Mouse (Mus musculus) erythroblast, embryonic 14.5 days (primary cell): Measurements from ENCODE around the gene Ddx23.

Source experiments
- GATA1 ChIP-seq: IDR thresholded peaks from 2 replicates; pipeline ENCODE4 v1.6.1; 2012; ENCODE audit warnings: low read length, inconsistent platforms, mixed read lengths
- TAL1 ChIP-seq: IDR thresholded peaks from 3 replicates; pipeline ENCODE4 v1.6.1; 2012; ENCODE audit warnings: low read length, inconsistent platforms, mixed read lengths

DNA sequence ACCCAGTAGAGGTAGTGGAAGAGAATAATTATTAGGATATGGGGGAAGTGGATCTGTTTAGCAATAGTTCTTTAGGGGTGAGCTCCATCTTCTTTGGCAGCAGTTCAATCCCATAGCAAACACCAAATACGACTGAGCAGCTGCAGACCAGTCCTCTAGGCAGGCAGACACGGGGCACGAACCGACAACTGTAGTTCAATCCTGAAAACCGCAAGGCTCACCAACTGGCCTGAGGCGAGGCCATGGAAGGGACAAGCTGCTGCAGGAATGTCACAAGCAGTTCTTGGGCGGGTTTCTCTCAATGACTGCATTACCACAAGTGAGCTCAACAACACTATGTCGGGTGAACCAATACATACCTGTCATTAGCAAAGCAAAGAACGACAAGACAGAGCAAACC, 41.6 kb upstream of the Ddx23 start:
- TF ChIP-seq GATA1 (no peak), TAL1 (no peak)
